ENCODE assay signal across 26 mouse cellular contexts in genomic region chr14:120333465-120334243, GRCm38 (mm10). TPM values are rescaled to one million over a fixed set of nuclear protein-coding genes. Genes with fewer than 3 reads are reported as not detected.
A peak's percentile ranks its signal among the peaks of the same experiment; 100 is the strongest.
DNase-seq lines count a peak whose midpoint lies in the region; ATAC-seq lines count a peak whose summit lies in the region.
"Had no signal": no experiment of that assay in that cellular context is flagged by ENCODE, and none has a peak within 500 bp of the region (broad histone marks: within the 10 kb centered on the region; RNA-seq: fewer than 3 reads in every experiment).

No protein-coding gene starts in this region.

- ATAC-seq in kidney, embryonic 16.5 days (ENCODE audit: low FRiP score, low TSS enrichment) = no peak
- ATAC-seq in neutrophil, adult 5-6 weeks (ENCODE audit: extremely low read depth, insufficient number of reproducible peaks, low FRiP score, poor library complexity, severe bottlenecking) = peak; percentile 54; the same call in 1 of the 2 replicates
- ATAC-seq: forebrain, embryonic 14.5 days; Patski had no signal

- H3K4me1 ChIP-seq in kidney, embryonic 16.5 days (ENCODE audit: insufficient read depth, low read length) = peaks cover 65% of the 10 kb centered on the region

- H3K27ac ChIP-seq in kidney, embryonic 16.5 days (ENCODE audit: low read length) = 0 out of 2 replicates have a peak overlapping the region, but pooled peaks have one; percentile 21
- H3K27ac ChIP-seq: embryonic facial prominence, embryonic 15.5 days; heart, adult 2 months; hindbrain, embryonic 13.5 days; stomach, embryonic 15.5 days had no signal

- no peak overlapping the region for H3K9ac ChIP-seq in kidney, embryonic 16.5 days (replicated peaks; ENCODE audit: low read length)
- H3K9ac ChIP-seq: embryonic facial prominence, embryonic 15.5 days; hindbrain, embryonic 13.5 days; lung, embryonic 14.5 days; stomach, embryonic 15.5 days had no signal

- H3K27me3 ChIP-seq in kidney, embryonic 16.5 days (ENCODE audit: insufficient read depth, low read length) = no peaks in the 10 kb centered on the region
- H3K27me3 ChIP-seq: embryonic facial prominence, embryonic 15.5 days; hindbrain, embryonic 13.5 days; Patski; stomach, embryonic 15.5 days had no signal

- H3K4me2 ChIP-seq in kidney, embryonic 16.5 days (replicated peaks; ENCODE audit: low read depth, low read length) = no peak overlapping the region
- H3K4me2 ChIP-seq: embryonic facial prominence, embryonic 15.5 days; hindbrain, embryonic 13.5 days; liver, embryonic 11.5 days; lung, embryonic 14.5 days; stomach, embryonic 15.5 days had no signal

- peak; percentile 52 for DNase-seq in adrenal gland, adult 2 months
- no peak for DNase-seq in adrenal gland, adult 8-10 months
- no peak for DNase-seq in kidney, adult 18-20 months
- peak; percentile 27 to 40 for DNase-seq in spleen, postnatal 36 days (ENCODE audit: low spot score in 2 of 2)
- DNase-seq in spleen, postnatal 14 days (ENCODE audit: low spot score in 2 of 2) = no peak
- no peak for DNase-seq in heart, postnatal 4 days
- DNase-seq: adrenal gland, postnatal 10 days; cerebellum, adult 9-10 months; gastrocnemius, postnatal 25 days; heart, adult 2 months; kidney, adult 11 months; lung, embryonic 14.5 days; retina, postnatal 1 day; right cerebral cortex, postnatal 25 days; spleen, adult 18-20 months; thymus, adult 2 months; thymus, postnatal 4 days had no signal

- H3K36me3 ChIP-seq in kidney, embryonic 16.5 days (ENCODE audit: insufficient read depth, low read length) = peaks cover 6% of the 10 kb centered on the region; the same call in 1 of the 2 replicates
- H3K36me3 ChIP-seq: hindbrain, embryonic 13.5 days; stomach, embryonic 15.5 days had no signal

- WGBS in kidney, embryonic 16.5 days = 62% methylated on average over 15 of the region's 15 CpGs

- no peaks in the 10 kb centered on the region for H3K9me3 ChIP-seq in kidney, embryonic 16.5 days (ENCODE audit: low read length)
- H3K9me3 ChIP-seq: embryonic facial prominence, embryonic 15.5 days; G1E; hindbrain, embryonic 13.5 days; stomach, embryonic 15.5 days had no signal

- H3K4me3 ChIP-seq in kidney, embryonic 16.5 days (ENCODE audit: low read length) = no peak overlapping the region
- H3K4me3 ChIP-seq: embryonic facial prominence, embryonic 15.5 days; heart, adult 2 months; hindbrain, embryonic 13.5 days; stomach, embryonic 15.5 days had no signal

RNA-seq across cellular contexts. Expression of gene Mbnl2, which starts 58.2 kb away (rescaled TPM):
- total RNA-seq in adrenal gland, adult 2 months (2021) = 100 to 1,000 TPM; 219 to 232 TPM
- 68.6 and 109 TPM in 2 replicates for polyA plus RNA-seq in adrenal gland, adult 2 months (2012; rRNA removed)
- 100 to 1,000 TPM; 203 to 240 (median 218) TPM for total RNA-seq in adrenal gland, adult 8-10 months (2022)
- 103 and 106 TPM in 2 replicates for polyA plus RNA-seq in kidney, embryonic 16.5 days (2015; fragmentation: Nextera tagmentation; extraction: Ambion mirVana)
- total RNA-seq in neutrophil, adult 5-6 weeks (2017) = 132 and 153 TPM in 2 replicates
- 100 to 1,000 TPM; 193 TPM for total RNA-seq in heart, postnatal 4 days (2021)

Comparison
In these comparisons a context has a peak if more than half of its experiments do, and no peak if none do; other contexts are left out.
1. DNase-seq: peak in adrenal gland, adult 2 months (single experiment) and spleen, postnatal 36 days (2 of 2); none in adrenal gland, adult 8-10 months (single experiment), kidney, adult 18-20 months (single experiment), spleen, postnatal 14 days (0 of 2) and heart, postnatal 4 days (single experiment).